Mouse (Mus musculus) adrenal gland, postnatal 10 days (tissue): ENCODE measurements around the gene Btn1a1. TPM values are rescaled to one million over a fixed set of nuclear protein-coding genes. Genes with fewer than 3 reads are reported as not detected.

Experiments used
- DNase-seq: peaks from one replicate; pipeline ENCODE4 v3.0.0; 2021; ENCODE audit warnings: mixed read lengths
- long read RNA-seq, 2 experiments: library from polyadenylated mRNA; stranded (forward); transcript quantifications; one replicate each; pipeline ENCODE4 v2.0.0; 2021
- total RNA-seq, 2 experiments: library from RNA; stranded (reverse); gene quantifications; 2 replicates each; pipeline ENCODE4 v1.2.3; 2021

The Btn1a1 gene
- total RNA-seq = under 1 TPM in 1 of 2 experiments, not detected in 1; 0.55 TPM
- long read RNA-seq, experiment 1 = 0 reads
- long read RNA-seq, experiment 2 = 0 reads

GRCm38 (mm10) chr13:23465600-23466109 is at the start of gene Btn1a1:
TSS of gene Btn1a1 (minus strand) at chr13:23465901.
- DNase-seq = no peak

DNA sequence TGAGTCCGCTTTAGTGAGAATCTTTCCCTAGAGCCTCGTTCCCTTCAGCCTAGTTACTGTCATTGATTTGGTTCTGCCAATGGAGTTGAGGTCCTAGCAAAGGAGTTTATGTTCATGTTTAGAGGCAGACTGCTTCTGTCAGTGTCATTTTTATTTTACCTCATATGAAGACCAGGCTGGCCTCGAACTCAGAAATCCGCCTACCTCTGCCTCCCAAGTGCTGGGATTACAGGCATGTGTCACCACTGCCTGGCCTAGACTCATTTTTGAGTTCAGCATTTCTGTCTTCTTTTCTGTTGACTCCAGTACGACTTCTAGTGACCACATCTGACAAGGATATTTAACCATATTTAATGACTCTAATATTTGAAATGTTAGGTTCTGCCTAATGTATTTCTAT is 49.6 kb upstream of the Btn1a1 start:
- DNase-seq = no peak

- DNase-seq = no peak
Measured at GRCm38 (mm10) chr13:23513517-23513916, 47.8 kb upstream of the Btn1a1 start.

DNA sequence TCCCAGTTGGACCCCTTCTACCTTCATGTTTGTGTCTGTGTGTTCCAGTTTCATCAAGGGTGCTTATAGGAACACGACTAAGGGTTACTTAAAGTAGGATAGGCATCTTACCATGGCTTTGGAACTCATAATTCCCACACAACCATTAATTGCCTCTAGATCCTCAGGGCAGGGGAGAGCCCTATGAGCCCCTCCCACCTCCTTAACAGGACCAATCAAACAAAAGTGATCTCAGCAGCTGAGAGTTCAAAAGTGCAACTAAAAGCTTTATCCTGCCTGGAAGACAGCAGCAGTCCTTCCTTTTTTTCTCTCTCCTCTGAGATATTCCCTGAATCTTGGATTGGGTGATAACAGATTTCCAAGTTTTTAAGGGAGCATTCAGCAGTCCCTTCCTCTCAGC is 44.4 kb upstream of the Btn1a1 start:
- no peak for DNase-seq

DNA sequence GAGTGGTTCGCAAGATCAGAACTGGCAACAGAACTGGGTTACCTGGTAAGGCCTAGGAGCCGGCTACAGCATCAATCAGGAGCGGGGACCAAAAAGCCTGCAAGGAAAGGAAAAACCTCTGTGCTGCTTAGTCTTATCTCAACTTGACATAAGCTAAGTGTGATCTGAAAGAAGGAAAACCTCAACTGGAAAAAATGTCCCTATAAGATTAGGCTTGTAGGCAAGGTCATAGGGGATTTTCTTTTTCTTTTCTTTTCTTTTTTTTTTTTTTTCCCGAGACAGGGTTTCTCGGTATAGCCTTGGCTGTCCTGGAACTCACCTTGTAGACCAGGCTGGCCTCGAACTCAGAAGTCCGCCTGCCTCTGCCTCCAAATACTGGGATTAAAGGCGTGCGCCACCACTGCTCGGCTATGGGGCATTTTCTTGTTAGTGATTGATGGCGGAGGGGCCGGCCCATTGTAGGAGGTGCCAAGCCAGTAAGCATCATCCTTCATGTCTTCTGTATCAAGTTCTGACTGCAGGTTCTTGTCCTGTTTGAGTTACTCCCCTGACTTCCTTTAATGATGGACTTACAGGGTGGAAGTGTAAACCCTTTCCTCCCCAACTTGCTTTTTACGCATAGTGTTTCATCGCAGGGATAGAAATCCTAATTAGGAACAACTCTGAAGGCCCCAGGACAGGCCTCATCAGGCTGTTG is 41.3 kb upstream of the Btn1a1 start:
- no peak for DNase-seq

DNA sequence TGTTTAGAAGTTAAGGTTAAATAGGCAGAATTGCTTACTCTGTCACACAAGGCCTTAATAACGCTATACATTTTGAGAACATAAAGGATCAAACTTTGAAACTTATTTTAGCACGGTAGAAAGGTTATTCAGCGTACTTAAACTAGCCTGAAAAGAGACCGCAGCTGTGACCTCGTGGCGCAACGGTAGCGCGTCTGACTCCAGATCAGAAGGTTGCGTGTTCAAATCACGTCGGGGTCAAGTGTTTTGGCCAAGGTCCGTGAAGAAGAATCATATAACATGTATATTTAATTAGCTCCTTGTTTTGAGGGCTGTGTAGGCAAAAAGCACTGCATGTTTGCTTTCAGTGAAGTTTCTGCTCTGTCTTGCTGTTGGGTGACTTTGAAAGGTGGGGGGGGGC is 40.6 kb upstream of the Btn1a1 start:
- peak; percentile 72 for DNase-seq

DNA sequence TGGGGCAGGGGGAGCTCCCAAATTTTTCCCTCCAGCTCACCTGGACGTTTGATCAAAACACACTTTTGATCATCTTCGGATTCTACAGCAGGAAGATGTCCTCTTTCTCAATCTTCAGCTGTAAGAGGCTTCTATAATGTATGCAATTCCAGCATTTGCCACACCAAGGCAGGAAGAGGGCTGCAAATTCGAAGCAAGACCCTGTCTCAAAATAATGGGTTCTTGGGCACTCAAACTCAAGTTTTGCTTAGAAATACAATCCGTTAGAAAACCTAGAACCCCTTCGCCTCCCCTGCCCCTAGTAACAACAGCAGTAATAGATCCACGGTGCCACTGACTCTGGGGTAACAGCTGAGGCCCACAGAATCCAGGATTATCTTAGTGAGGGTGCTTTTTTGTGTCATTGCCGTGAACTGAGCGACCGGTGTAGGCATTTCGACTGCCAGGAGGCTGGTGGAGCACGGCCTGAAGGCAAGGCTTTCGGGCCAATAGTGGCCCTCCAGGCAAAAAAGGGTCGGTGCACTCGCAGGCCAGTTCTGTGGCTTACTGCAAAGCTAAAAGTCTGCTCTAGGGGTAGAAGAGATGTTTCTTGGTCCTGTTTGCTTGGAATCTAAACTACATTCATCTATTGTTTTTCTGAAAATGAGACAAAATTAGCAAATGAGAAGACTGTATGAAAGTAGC is 40.1 kb upstream of the Btn1a1 start:
- DNase-seq = no peak

GRCm38 (mm10) chr13:23503797-23504196 is 38.1 kb upstream of the Btn1a1 start:
- DNase-seq = peak; percentile 68

- DNase-seq = no peak
Measured at GRCm38 (mm10) chr13:23502916-23503315, 37.2 kb upstream of the Btn1a1 start.

DNA sequence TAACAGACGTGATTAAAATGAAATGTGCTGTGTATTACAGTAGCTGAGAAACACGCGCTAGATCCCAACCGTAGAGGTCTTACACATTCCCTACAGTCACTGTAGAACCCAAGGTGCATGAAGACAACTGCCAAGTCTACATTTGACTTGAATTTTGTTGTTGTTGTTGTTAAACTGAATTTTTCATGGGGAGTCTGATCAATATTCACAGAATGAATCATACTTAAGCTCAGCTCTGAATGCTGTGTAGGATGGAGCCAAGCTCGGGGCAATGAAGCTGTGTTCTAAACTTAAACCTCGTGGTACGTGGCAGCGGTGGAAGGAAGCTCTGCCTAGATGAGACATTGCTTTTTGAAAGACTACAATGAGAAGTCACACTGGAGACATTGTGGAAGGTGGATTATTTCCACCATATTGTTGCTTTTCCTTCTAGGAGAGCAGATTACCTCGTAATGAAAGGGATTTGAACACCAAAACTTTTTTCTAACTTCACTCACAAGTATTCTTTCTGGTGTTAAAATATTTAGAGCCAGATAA is 36.4 kb upstream of the Btn1a1 start:
- DNase-seq = no peak

DNA sequence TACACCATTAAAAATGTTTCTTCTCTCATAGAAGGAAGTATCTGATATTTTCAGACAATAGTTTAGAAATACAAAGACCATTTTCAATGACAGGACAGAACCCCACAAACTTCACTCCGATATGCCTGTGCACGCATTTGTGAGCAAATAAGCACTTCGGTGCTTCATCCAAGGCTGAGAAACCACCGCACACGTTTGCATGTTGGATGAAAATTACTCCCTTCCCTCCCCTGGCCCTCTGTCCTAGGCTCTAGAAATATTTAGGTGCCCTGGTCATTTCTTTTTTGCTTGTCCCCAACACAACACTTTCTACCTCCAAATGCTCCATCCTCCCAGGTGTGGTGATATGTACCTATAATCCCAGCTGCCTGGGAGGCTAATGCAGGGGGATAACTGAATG is 35.8 kb upstream of the Btn1a1 start:
- no peak for DNase-seq

DNA sequence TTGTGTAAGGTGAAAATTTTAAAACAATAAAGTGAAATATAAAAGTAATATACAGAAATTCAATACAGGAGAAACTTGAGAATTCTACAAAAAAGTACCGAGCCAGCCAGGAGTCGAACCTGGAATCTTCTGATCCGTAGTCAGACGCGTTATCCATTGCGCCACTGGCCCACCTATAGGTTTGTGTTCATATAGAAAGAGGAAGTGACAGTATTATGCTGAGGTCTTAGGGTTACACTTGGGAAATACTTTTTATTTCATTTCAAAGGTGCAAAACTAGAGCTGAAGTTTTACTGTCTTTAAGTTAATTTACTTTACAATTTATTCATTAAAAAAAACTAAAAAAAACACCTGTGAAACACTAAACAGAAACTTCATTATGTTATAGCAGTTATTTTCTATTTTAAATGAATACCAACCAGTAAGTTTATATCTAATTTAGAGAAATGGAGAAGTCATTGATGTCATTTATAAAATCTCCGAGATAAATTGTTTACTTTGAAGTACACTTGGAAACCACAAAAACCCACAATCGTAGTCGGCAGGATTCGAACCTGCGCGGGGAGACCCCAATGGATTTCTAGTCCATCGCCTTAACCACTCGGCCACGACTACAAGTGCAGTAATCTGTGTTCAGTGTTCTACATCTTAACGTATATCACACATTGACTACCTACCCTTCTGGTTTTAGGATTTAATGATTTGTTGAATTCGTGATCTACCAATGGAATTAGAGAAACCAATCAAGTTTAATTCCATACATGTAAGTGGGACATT is 34.9 kb upstream of the Btn1a1 start:
- peak; percentile 72 for DNase-seq

GRCm38 (mm10) chr13:23499943-23500342 is 34.2 kb upstream of the Btn1a1 start:
- DNase-seq = no peak

DNA sequence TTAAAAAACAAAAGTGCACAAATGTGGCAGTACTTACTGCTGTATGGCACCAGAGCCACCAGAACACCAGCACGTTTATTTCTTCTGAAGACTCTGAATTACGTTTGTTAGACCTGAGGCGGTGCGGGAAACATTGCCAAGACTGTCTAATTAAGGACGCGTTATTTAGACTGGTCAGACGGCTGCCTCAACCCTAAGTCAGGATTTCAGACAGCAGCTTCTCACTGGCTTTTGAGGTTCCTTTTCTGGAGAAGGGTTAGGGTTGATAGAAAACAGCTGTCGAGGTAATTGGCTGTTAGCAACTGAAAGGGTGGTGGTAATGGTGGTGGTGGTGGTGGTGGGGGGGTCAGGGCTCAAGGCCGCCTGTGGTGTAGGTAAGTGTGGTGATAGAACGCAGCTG is 33.0 kb upstream of the Btn1a1 start:
- DNase-seq = no peak

DNA sequence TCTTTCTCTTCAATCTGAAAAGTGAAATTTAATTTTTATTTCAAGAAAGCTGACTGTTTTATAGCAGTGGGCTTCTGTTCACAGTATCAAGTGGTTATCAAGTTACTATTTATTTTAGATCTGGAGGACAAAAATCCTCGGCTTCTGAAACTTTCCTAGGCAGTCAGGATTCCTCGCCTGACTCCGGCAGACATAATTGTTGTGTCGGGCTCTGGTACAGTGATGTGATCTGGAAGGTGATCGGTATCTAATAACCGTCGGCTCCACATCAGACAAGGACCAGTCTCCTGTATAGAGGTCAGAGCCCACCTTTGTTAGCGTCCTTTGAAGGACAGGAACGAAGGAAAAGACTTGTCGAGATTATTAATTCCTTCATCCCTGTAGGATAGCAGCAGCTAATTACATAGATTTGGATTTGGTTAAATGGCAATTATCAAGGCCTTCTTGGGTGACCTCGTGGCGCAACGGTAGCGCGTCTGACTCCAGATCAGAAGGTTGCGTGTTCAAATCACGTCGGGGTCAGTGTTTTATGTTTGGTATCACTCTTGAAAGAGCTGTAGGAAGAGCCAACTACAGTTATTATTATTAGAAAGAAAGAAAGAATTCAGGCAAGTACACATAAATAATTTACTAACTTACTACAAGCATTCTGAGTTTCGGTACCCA is 32.1 kb upstream of the Btn1a1 start:
- DNase-seq = peak; percentile 42

DNA sequence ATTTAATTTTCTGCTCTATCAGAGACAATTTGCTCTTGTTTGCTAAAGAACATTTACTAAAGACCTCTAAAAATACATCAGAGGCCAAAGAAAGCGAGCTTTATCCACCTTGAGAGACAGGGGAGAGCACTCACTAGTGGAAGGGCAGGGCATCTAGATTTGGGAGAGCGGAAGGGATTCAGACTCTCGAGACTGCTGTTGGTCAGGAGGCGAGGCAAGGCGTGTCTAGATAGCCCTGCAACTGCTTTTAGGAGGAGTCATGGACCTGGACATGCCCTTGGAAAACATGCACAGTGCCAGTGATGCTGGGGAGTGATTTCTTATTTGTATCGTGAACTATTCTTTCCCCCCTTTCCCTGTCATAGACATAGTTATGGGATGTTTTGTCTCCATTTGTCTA is 29.8 kb upstream of the Btn1a1 start:
- DNase-seq = no peak

DNA sequence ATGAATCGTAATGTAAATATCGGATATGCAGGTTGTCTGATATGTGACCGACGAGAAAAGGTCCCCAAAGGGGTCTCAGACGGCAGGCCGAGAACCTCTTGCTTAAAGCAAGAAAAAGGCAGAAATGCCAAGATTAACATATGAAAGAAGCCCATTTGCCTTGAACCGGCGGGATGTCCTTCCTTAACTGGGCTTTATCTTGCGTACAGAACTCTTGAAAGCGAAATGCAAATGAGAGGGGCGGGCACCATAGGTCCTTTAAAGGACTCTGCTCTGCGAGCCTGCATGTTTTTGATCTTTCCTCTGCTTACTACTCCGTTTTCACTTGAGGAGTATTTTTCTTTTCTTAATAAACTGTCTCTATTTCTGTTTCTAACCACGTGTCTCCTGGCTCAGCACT is 26.3 kb upstream of the Btn1a1 start:
- DNase-seq = no peak

DNA sequence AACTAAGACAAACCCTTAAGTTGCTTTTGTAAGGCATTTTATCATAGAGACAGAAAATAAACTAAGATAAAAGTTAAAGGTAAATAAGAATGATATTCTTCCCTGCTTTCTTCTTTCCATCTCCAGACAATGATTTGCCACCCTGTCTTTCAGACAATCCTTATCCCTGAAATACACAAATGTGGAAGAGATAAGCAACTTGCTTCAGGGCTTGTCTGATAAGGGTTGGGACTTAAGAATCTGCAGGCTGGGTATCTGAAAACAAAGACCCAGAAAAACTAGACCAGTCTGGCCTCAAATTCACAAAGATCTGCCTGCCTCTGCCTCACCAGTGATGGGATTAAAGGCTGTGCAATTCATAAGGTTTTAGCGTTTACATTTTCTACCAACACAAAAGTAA is 25.6 kb upstream of the Btn1a1 start:
- DNase-seq = no peak

GRCm38 (mm10) chr13:23490863-23491262 is 25.2 kb upstream of the Btn1a1 start:
- DNase-seq = no peak

- DNase-seq = peak; percentile 68
Measured at GRCm38 (mm10) chr13:23488400-23489322, 23.0 kb upstream of the Btn1a1 start, which contains the start of gene Btn2a2. TSS of gene Btn2a2 (minus strand) at chr13:23488857.

- no peak for DNase-seq
Measured at GRCm38 (mm10) chr13:23485271-23485670, 19.6 kb upstream of the Btn1a1 start.
